Mouse (Mus musculus): Measurements from ENCODE around the gene Abcc6. TPM values are rescaled to one million over a fixed set of nuclear protein-coding genes. Genes with fewer than 3 reads are reported as not detected.
A peak's percentile ranks its signal among the peaks of the same experiment; 100 is the strongest.

Gene Abcc6
- polyA plus RNA-seq, 1 experiment from 2014 or later: not detected

DNA sequence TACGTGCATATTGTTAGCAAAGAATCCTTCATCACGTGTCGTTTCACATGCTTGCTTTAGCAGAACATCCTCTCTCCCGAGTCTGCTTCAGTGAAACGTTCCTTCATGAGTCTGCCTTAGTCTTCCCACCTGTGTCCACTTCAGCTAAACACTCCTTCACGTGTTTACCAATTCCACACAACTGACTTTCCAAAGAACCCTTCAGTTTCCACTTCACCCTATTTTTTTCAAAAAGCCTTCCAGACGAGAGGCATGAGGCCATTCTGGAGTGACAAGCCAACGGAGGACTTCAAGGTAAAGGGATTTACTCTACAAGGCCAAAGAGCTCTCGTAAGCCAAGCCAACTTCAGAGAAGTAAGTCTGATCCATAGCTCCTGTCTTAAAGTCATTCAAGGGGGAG lies 4.7 kb downstream of the Abcc6 start:
- Histone ChIP-seq H3K27ac (no peak overlapping the region), H3K9me3 (replicated peaks) (no peaks in the 10 kb centered on the region)

DNA sequence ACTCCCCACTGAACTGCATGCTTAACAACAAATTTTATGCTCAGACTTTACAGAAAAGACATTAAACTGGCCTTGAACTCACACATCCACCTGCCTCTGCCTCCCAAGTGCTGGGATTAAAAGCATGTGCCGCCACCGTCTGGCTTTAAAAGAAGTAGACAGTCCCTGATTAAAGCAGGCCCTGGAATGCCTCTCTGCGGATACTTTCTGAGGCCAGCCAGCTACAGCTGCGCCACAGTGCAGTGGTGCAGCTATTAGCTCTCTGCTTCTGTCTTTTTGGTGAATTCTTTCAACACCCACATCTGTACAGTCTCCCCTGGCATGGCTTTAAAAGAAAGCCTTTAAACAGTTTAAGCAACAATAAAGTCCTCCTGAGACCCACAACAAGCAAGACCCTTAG lies 8.2 kb downstream of the Abcc6 start:
- no peak for ATAC-seq (replicated peaks; ENCODE audit: insufficient number of reproducible peaks, insufficient read depth, low FRiP score, low read depth)
- H3K27me3 ChIP-seq: no peaks in the 10 kb centered on the region
- no peaks in the 10 kb centered on the region for H3K9me3 ChIP-seq (replicated peaks)
- H3K4me1 ChIP-seq (replicated peaks): no peaks in the 10 kb centered on the region
- no peak overlapping the region for H3K4me3 ChIP-seq
- no peak overlapping the region for H3K4me2 ChIP-seq
- 25% methylated on average over 4 of the region's 4 CpGs for WGBS
- no peak overlapping the region for H3K27ac ChIP-seq
- H3K36me3 ChIP-seq: no peaks in the 10 kb centered on the region
- no peak overlapping the region for H3K9ac ChIP-seq

More for the DNA sequence above, 4.7 kb downstream of the Abcc6 start:
- no peak for ATAC-seq (replicated peaks; ENCODE audit: insufficient number of reproducible peaks, insufficient read depth, low FRiP score, low read depth)
- no peaks in the 10 kb centered on the region for H3K27me3 ChIP-seq
- H3K9ac ChIP-seq: no peak overlapping the region
- WGBS: 72% methylated on average over 9 of the region's 9 CpGs
- H3K4me3 ChIP-seq: no peak overlapping the region
- no peak overlapping the region for H3K4me2 ChIP-seq
- H3K36me3 ChIP-seq: no peaks in the 10 kb centered on the region
- 0 out of 2 replicates have a peak, but pooled peaks cover 5% of the 10 kb centered on the region for H3K4me1 ChIP-seq (replicated peaks)

DNA sequence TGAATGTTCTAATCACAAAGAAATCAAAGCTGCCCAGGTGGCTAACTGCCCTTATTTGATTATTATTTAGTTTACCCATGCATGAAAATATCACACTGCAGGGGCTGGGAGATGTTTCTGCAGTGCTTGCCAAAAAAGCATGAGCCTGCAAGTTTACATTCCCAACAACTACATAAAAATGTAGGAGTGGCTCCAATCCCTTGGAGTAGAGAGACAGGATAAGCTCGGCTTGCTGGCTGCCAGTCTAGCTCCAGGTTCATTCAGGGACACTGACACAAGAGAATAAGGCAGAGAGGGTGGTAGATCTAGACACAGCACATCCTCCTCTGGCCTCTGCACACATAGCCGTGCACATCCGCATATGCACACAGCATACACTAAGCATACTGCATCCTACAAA lies 10.5 kb downstream of the Abcc6 start:
- no peak overlapping the region for H3K4me3 ChIP-seq
- no peaks in the 10 kb centered on the region for H3K9me3 ChIP-seq (replicated peaks)
- H3K27me3 ChIP-seq: no peaks in the 10 kb centered on the region
- H3K4me1 ChIP-seq (replicated peaks): no peaks in the 10 kb centered on the region
- H3K9ac ChIP-seq: no peak overlapping the region
- 67% methylated on average over 3 of the region's 3 CpGs for WGBS
- H3K27ac ChIP-seq: no peak overlapping the region
- ATAC-seq (replicated peaks; ENCODE audit: insufficient number of reproducible peaks, insufficient read depth, low FRiP score, low read depth): no peak
- H3K36me3 ChIP-seq: no peaks in the 10 kb centered on the region
- H3K4me2 ChIP-seq: no peak overlapping the region

DNA sequence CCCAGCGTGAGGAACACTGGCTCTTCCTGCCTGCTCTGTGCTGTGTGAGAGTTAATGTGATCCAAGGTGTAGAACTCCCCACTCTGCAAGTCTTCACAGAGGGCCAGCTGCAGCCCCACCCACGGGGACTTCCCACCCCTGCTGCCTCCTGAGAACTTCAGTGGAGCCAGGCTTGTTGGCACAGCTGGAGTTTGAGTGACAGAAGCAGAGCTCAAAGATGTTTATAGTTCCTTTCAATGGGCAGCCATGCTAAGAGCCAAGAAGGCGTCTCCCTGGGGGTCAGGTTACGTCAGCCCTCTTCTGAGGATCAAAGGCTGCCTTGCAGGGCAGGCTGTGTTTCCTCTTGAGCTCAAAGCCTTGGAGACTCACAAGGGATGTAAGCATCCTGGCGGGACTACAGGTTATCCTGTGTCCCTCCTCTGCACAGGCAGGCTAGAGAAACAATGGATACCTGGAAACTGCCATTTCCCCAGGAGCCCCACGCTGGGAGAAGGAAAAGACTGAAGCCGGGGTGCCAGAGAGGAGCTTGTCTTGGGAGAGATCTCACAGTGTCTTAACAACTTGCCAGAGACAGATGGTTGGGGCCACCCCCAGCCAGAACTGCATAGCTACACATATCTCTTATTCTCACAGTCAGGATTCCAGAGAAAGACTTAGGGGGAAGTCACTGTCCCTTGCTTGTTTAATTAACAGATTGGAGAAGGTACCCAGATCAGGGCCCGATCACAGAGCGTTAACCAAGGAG lies 16.7 kb downstream of the Abcc6 start:
- H3K4me3 ChIP-seq: no peak overlapping the region
- H3K4me1 ChIP-seq (replicated peaks): no peaks in the 10 kb centered on the region
- no peak overlapping the region for H3K4me2 ChIP-seq
- 23% methylated on average over 9 of the region's 9 CpGs for WGBS
- peak overlapping the region; percentile 8; the same call in 1 of the 2 replicates for H3K27ac ChIP-seq
- no peak overlapping the region for H3K9ac ChIP-seq
- H3K36me3 ChIP-seq: no peaks in the 10 kb centered on the region
- no peaks in the 10 kb centered on the region for H3K9me3 ChIP-seq (replicated peaks)
- ATAC-seq (replicated peaks; ENCODE audit: insufficient number of reproducible peaks, insufficient read depth, low FRiP score, low read depth): no peak; the same call in 1 of the 2 replicates
- H3K27me3 ChIP-seq: no peaks in the 10 kb centered on the region

DNA sequence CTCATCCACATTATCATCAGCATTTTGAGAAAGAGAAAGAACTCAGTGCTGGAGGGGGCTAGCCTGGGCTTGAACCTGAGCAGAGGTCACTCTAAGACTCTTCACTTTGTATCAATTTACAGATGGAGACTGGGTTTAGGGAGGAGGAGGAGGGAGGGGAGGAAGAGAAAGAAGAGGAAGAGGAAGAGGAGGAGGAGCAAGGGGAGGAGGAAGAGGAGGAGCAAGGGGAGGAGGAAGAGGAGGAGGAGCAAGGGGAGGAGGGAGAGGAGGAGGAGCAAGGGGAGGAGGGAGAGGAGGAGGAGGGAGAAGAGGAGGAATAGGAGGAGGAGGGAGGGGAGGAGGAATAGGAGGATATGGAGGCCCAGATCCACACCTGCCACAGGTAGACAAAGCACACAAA lies 18.0 kb downstream of the Abcc6 start:
- no peaks in the 10 kb centered on the region for H3K36me3 ChIP-seq
- H3K4me1 ChIP-seq (replicated peaks): no peaks in the 10 kb centered on the region
- H3K9me3 ChIP-seq (replicated peaks): no peaks in the 10 kb centered on the region
- no peak for ATAC-seq (replicated peaks; ENCODE audit: insufficient number of reproducible peaks, insufficient read depth, low FRiP score, low read depth)
- H3K4me3 ChIP-seq: no peak overlapping the region
- H3K27me3 ChIP-seq: no peaks in the 10 kb centered on the region
- no peak overlapping the region for H3K27ac ChIP-seq
- no peak overlapping the region for H3K4me2 ChIP-seq
- no peak overlapping the region for H3K9ac ChIP-seq

DNA sequence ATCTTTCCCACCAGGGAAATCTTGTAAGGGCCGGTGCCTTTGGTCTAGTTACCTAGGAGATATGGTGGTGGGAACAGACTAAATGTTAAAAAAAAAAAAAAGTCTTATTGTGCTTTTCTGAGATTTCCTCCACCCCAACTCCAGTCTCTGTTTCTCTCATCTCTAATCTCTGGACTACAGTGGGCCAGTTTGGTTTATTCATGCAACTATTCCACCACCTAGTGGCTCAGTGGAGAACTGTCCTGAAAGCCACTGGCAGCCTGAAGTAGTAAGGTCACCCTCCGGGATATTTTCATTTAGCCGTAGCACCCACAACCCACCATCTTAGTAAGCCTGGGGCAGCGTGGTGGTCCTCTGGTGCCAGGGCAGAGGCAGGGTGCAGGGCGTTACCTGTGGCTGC lies 20.5 kb downstream of the Abcc6 start:
- no peak overlapping the region for H3K4me2 ChIP-seq
- H3K9ac ChIP-seq: no peak overlapping the region
- no peaks in the 10 kb centered on the region for H3K36me3 ChIP-seq
- no peaks in the 10 kb centered on the region for H3K4me1 ChIP-seq (replicated peaks)
- H3K9me3 ChIP-seq (replicated peaks): no peaks in the 10 kb centered on the region
- ATAC-seq (replicated peaks; ENCODE audit: insufficient number of reproducible peaks, insufficient read depth, low FRiP score, low read depth): no peak
- 15% methylated on average over 5 of the region's 5 CpGs for WGBS
- no peak overlapping the region for H3K4me3 ChIP-seq
- H3K27me3 ChIP-seq: peaks cover 13% of the 10 kb centered on the region; the same call in 1 of the 2 replicates
- no peak overlapping the region for H3K27ac ChIP-seq

DNA sequence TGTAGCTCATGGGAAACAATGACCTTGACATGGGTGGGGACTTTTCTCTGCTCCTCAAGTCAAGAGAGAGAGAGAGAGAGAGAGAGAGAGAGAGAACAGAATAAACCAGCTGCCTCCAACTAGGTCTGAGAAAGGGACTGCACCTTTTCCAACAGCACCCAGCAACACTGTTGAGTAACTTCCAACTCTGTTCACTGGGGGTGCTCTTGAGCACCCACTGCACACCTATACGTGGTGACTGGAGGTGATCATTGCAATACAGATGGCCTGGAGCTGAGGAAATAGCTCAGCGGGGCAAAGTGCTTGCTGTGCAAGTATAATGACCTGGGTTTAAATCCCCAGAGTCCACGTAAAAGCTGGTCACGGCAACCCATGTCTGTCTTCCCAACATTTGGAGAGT lies 27.4 kb downstream of the Abcc6 start:
- no peaks in the 10 kb centered on the region for H3K36me3 ChIP-seq
- no peak overlapping the region for H3K9ac ChIP-seq
- H3K27ac ChIP-seq: no peak overlapping the region
- no peak overlapping the region for H3K4me2 ChIP-seq
- H3K9me3 ChIP-seq (replicated peaks): no peaks in the 10 kb centered on the region
- H3K27me3 ChIP-seq: peaks cover 13% of the 10 kb centered on the region; the same call in 1 of the 2 replicates
- H3K4me3 ChIP-seq: no peak overlapping the region
- 54% methylated on average over 4 of the region's 4 CpGs for WGBS
- H3K4me1 ChIP-seq (replicated peaks): no peaks in the 10 kb centered on the region
- no peak for ATAC-seq (replicated peaks; ENCODE audit: insufficient number of reproducible peaks, insufficient read depth, low FRiP score, low read depth)

DNA sequence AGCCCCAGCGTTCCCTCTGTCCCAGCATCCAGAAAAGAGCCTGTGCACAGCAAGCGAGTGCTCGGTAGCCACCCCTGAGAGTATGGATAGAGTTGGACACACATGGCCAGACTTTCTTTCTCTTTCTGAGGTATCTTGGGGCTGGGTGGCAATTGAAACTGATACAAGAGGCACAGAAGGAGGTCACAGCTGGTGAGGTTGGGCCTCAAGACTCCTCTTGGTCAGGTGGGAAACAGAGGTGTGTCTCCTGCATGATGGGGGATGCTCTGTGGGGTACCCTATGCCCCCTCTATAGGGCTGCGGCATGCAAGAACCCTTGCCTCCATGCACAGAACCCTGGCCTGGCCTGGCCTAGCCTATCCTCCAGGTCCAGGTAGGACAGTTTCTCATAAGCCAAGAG lies 29.5 kb downstream of the Abcc6 start:
- H3K4me3 ChIP-seq: no peak overlapping the region
- peaks cover 9% of the 10 kb centered on the region; the same call in 1 of the 2 replicates for H3K27me3 ChIP-seq
- H3K4me2 ChIP-seq: no peak overlapping the region
- no peaks in the 10 kb centered on the region for H3K9me3 ChIP-seq (replicated peaks)
- 79% methylated on average over 4 of the region's 4 CpGs for WGBS
- no peak overlapping the region for H3K9ac ChIP-seq
- H3K27ac ChIP-seq: no peak overlapping the region
- no peaks in the 10 kb centered on the region for H3K4me1 ChIP-seq (replicated peaks)
- ATAC-seq (replicated peaks; ENCODE audit: insufficient number of reproducible peaks, insufficient read depth, low FRiP score, low read depth): no peak
- no peaks in the 10 kb centered on the region for H3K36me3 ChIP-seq

DNA sequence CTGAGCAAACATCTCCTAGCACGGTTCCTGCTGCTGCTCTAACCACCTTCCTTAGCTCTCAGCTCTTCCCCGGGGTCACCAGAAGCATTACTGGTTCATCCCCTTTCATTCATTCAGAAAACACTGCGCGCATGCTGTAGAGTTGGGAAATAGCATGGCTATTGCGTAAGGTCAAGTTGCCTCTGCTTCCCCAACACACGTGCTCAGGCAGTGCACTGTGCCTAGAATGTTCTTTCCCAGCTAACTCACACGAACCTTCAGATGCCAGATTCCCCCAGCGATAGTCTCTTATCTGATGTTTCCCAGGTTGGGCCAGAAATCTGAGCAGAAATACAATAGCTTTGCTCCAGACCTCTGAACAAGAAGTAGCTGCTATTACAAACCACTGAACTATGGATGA lies 37.6 kb downstream of the Abcc6 start:
- Histone ChIP-seq H3K9ac (no peak overlapping the region), H3K9me3 (replicated peaks) (no peaks in the 10 kb centered on the region), H3K36me3 (no peaks in the 10 kb centered on the region), H3K4me3 (no peak overlapping the region), H3K27me3 (peaks cover 4% of the 10 kb centered on the region; the same call in 1 of the 2 replicates), H3K4me1 (replicated peaks) (no peaks in the 10 kb centered on the region), H3K27ac (no peak overlapping the region), H3K4me2 (no peak overlapping the region)
- 76% methylated on average over 8 of the region's 8 CpGs for WGBS
- ATAC-seq (replicated peaks; ENCODE audit: insufficient number of reproducible peaks, insufficient read depth, low FRiP score, low read depth): no peak

DNA sequence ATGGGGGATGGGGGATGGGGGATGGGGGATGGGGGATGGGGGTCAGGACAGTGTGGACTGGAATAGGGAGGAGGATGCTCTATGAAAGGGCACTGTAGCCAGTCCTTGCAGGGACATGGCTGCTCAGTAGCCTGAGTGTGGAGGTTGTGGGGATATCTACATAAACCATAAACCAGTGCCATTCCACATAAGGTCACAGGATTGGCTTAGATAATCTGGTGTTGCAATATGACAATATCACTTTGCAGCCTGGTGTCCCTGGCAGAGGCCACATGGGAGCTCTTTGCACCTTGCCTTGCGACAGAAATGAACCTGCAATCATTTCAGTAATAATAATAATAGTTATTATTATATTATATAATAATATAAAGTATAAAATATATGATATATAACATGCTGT lies 41.8 kb downstream of the Abcc6 start:
- Histone ChIP-seq H3K27ac (no peak overlapping the region), H3K4me3 (no peak overlapping the region), H3K9me3 (replicated peaks) (no peaks in the 10 kb centered on the region), H3K4me1 (replicated peaks) (no peaks in the 10 kb centered on the region), H3K36me3 (no peaks in the 10 kb centered on the region), H3K4me2 (no peak overlapping the region), H3K27me3 (peaks cover 4% of the 10 kb centered on the region; the same call in 1 of the 2 replicates), H3K9ac (no peak overlapping the region)
- 78% methylated on average over 1 of the region's 1 CpGs for WGBS
- no peak for ATAC-seq (replicated peaks; ENCODE audit: insufficient number of reproducible peaks, insufficient read depth, low FRiP score, low read depth)

DNA sequence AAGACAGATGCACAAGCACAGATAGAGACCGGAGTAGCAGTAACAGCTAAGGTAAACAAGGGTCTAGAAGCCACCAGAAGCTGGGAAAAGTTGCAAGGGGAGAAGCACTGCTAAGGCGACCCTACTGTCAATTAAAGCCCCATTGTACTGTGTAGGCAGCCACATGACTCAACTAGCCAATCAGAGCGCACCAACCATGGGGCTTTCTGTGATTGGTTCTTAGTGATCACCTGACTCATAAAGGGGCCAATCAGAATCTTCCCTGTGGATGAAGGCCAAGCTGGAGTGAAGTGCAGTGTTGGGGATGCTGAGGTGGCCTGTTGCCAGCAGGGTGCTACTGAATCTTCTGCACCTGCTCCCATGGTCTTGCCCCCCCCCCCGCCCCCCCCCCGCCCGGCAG lies 43.2 kb downstream of the Abcc6 start:
- Histone ChIP-seq H3K36me3 (no peaks in the 10 kb centered on the region), H3K27ac (no peak overlapping the region), H3K9me3 (replicated peaks) (no peaks in the 10 kb centered on the region), H3K27me3 (peaks cover 4% of the 10 kb centered on the region; the same call in 1 of the 2 replicates), H3K9ac (no peak overlapping the region), H3K4me3 (no peak overlapping the region), H3K4me1 (replicated peaks) (no peaks in the 10 kb centered on the region), H3K4me2 (no peak overlapping the region)
- ATAC-seq (replicated peaks; ENCODE audit: insufficient number of reproducible peaks, insufficient read depth, low FRiP score, low read depth): no peak
- 71% methylated on average over 6 of the region's 6 CpGs for WGBS

DNA sequence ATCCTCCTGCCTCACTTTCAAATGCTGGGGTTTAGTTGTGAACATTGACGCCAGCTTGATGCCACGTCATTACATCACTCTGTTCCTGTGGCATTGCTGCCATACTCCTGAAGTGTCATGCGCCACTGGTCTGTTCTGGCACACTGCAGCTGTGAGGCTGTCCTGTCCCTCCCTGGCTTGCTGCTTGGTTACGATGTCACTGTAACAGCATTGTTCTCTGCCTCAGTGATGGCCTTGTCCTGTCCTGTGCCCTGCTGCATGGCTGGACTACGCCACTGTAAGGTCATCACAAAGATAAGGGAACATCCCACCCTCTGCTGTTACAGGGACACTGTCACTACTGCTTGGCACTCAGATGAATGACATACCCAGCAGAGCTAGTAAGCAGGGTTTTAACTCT lies 48.5 kb downstream of the Abcc6 start:
- no peaks in the 10 kb centered on the region for H3K9me3 ChIP-seq (replicated peaks)
- no peak for ATAC-seq (replicated peaks; ENCODE audit: insufficient number of reproducible peaks, insufficient read depth, low FRiP score, low read depth)

More for the DNA sequence above, 48.5 kb downstream of the Abcc6 start:
- Histone ChIP-seq H3K4me2 (no peak overlapping the region), H3K27ac (no peak overlapping the region), H3K4me1 (replicated peaks) (no peaks in the 10 kb centered on the region), H3K4me3 (no peak overlapping the region), H3K9ac (no peak overlapping the region), H3K27me3 (no peaks in the 10 kb centered on the region), H3K36me3 (no peaks in the 10 kb centered on the region)
- WGBS: 66% methylated on average over 5 of the region's 5 CpGs

Data from heart, embryonic 15.5 days (tissue).